Mouse (Mus musculus) large intestine, adult 2 months (tissue): Measurements from ENCODE around the gene Ppl. TPM values are rescaled to one million over a fixed set of nuclear protein-coding genes. Genes with fewer than 3 reads are reported as not detected.

Source experiments
- DNase-seq: peaks from one replicate; pipeline ENCODE4 v3.0.0-alpha.2; 2012; ENCODE audit warnings: low read depth, low spot score
- WGBS: fragments of 180-500 bp; shearing (Covaris S2); methylation state at CpG from one replicate; pipeline ENCODE4 v1.1.7; 2018; 5-methylcytosine and 5-hydroxymethylcytosine counted together
- polyA plus RNA-seq: library from polyadenylated mRNA; depleted of rRNA; stranded (reverse); fragments of >200 nt; gene quantifications from 2 replicates; pipeline ENCODE4 v1.2.3, GENCODE M21; 2012

Ppl gene
- polyA plus RNA-seq, 1 experiment = 0.86 TPM

- 5% methylated on average over 25 of the region's 25 CpGs for WGBS
- DNase-seq = no peak
Measured at GRCm38 (mm10) chr16:5131251-5131922, 834 bp downstream of the Ppl start.

GRCm38 (mm10) chr16:5130766-5131165 lies 1.5 kb downstream of the Ppl start:
- 64% methylated on average over 4 of the region's 4 CpGs for WGBS
- no peak for DNase-seq

DNA sequence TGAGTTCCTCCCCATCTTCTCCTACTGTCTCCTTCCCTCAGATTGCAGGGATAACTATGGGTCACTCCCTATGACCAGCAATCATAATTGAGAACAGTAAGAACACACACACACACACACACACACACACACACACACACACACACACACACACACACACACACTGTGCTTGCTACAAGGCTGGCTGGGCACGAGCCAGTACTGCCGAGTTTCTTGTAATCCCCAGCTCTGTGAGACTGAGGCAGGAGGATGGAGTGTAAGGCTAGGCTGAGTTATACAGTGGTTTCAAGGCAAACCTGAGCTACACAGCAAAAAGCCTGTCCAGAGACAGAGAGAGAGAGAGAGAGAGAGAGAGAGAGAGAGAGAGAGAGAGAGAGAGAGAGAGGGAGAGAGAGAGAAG lies 2.0 kb downstream of the Ppl start:
- 59% methylated on average over 2 of the region's 2 CpGs for WGBS
- DNase-seq = no peak

- WGBS = 59% methylated on average over 6 of the region's 6 CpGs
- DNase-seq = no peak
Measured at GRCm38 (mm10) chr16:5123476-5123875, 8.7 kb downstream of the Ppl start.

- 75% methylated on average over 4 of the region's 4 CpGs for WGBS
Measured at GRCm38 (mm10) chr16:5119845-5120244, 12.4 kb downstream of the Ppl start.

GRCm38 (mm10) chr16:5119385-5119784 lies 12.8 kb downstream of the Ppl start:
- 56% methylated on average over 4 of the region's 4 CpGs for WGBS
- no peak for DNase-seq

More at GRCm38 (mm10) chr16:5119845-5120244, 12.4 kb downstream of the Ppl start:
- DNase-seq = no peak

- WGBS = 79% methylated on average over 2 of the region's 2 CpGs
Measured at GRCm38 (mm10) chr16:5113582-5113981, 18.6 kb downstream of the Ppl start.

DNA sequence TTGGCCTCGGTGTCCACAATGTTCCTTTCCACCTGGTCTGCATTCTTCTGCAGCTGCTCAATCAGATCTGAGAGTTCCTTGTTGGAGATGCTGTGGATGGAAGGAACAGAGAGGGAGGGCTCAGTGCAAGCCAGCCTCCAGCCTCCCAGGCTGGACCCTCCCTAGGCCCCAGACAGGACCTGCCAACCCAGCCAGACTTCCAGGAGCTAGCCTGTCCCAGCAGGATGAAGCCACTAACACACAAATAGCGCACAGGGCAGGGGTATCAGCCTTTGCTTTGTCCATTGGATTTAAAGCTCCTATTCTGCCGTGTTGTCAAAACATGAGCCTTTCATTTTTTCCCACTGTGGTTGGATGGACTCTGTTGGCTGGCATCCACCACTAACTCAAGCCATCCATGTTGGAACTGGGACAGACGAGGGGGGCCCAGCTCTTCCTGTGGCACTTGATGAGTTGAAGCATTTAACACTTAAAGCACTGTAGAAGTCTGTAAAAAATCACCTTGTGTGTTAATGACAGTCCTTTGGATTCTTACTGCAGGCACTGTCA lies 19.1 kb downstream of the Ppl start:
- DNase-seq = no peak
- WGBS = 73% methylated on average over 4 of the region's 4 CpGs

More at GRCm38 (mm10) chr16:5113582-5113981, 18.6 kb downstream of the Ppl start:
- DNase-seq = no peak

DNA sequence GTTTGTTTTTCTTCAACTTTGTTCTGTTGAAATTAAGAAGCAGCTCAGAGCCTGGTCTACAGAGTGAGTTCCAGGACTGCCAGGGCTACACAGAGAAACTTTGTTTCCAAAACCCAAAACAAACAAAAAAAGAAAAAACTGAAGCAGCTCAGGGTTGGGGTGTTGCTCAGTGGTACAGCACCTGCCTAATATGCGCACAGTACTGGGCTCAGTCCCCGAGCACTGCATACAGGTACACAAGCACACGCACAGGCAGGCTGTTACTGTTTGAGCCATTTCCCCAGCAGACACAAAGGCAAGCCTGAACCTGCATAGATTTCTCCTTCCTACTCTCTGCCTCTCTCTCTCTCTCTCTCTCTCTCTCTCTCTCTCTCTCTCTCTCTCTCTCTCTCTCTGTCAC lies 21.2 kb downstream of the Ppl start:
- 88% methylated on average over 3 of the region's 3 CpGs for WGBS
- no peak for DNase-seq

DNA sequence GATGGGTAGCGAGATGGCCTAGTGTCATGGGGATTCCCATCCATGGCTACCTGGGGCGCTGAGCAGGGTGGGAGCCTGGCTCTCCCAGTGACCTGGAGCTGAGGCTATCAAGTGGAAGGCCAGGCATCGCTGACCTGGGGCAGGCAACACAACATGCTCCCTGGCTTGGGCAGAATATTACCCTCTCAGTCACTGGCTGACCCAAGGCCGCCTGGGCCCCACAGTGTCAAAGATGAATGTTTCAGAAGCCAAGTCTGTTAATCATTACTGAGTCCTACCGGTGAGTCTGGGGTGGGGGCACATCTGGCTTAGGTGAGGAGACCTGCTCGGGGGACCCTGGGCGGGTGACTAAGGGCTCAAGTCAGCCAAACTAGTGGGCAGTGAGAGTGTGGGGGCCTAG lies 22.3 kb downstream of the Ppl start:
- no peak for DNase-seq
- 61% methylated on average over 7 of the region's 7 CpGs for WGBS

DNA sequence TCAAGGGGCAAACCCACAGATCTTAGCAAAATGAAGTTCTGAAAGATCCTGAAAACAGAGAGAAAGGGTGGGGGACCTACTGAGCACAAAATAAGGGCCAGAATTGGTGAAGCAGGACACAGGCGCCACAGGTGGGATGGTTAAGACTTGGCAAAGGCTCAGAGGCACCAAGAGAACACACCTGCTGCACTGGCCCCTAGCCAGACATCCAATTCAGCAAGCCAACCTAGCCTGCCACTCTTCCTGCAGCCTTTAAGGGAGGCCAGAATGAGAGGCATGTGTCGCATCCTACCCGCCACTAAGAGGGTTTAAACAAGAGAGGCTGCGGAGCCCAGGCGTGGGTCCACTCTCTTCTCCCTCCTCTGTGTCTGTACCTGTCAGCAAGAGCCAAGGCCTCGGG lies 31.2 kb downstream of the Ppl start:
- DNase-seq = no peak
- WGBS = 68% methylated on average over 6 of the region's 6 CpGs

GRCm38 (mm10) chr16:5096504-5096903 lies 35.7 kb downstream of the Ppl start:
- WGBS = 92% methylated on average over 8 of the region's 8 CpGs
- no peak for DNase-seq

DNA sequence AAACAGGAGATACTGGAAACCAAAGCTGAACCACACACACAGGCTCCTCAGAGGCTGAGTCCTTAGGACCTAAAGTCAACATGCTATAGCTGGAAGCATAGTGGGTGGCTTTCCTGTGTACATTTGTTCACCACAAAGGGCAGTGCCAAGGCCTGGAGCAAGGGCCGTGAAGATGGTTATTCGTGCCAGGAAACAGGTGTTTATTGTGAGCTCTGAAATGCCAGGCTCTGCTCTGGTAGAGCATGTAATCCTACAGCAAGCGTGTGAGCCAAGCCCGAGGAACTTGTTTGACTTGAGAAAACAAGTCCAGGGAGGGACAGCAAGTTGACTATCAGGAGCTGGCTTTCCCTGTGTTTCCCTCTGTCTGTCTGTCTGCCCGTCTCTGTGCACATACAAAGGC lies 38.9 kb downstream of the Ppl start:
- WGBS = 51% methylated on average over 5 of the region's 5 CpGs
- DNase-seq = no peak

DNA sequence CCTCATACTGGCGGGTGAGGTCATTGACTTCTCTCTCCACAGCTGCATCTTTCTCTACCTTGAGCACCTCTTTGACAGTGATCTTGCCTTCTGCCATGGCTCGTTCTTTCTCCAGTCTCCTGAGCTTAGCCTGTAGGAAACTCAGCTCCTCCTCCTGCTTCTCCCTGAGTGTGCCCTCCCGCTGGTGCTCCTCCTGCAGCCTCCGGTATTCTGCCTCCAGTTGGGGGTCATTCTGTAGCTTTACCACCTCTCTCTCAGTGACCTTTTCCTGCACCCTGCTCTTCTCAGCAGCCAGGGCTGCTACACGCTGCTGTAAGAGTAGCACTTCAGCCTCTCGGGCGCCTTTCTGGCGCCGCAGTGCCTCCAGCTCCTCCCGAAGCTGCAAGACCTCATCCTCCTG lies 43.2 kb downstream of the Ppl start:
- 74% methylated on average over 10 of the region's 10 CpGs for WGBS
- no peak for DNase-seq

DNA sequence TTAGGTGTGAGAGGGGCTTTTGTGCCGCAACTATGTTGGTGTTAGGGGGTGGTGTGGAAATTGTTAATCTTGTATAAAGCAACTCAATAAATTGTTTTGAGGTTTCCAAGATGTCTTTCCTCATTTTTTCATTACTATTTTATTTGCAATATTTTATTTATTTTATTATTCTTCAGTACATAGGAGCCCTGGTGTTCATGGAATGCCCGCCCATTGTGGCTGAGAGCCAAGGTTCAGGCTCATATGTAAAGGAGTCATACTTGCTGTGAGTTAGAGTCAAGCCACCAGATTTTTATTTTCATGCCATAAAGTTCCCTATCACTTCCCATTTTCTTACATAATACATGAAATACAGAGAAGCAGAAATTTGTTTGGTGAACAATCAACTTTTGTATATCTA lies 46.0 kb downstream of the Ppl start:
- WGBS = 95% methylated on average over 2 of the region's 2 CpGs
- DNase-seq = no peak

GRCm38 (mm10) chr16:5085196-5085595 lies 47.0 kb downstream of the Ppl start:
- WGBS = 79% methylated on average over 4 of the region's 4 CpGs
- DNase-seq = no peak

GRCm38 (mm10) chr16:5074341-5074740 lies 57.9 kb downstream of the Ppl start:
- DNase-seq = no peak
- WGBS = 87% methylated on average over 5 of the region's 5 CpGs

DNA sequence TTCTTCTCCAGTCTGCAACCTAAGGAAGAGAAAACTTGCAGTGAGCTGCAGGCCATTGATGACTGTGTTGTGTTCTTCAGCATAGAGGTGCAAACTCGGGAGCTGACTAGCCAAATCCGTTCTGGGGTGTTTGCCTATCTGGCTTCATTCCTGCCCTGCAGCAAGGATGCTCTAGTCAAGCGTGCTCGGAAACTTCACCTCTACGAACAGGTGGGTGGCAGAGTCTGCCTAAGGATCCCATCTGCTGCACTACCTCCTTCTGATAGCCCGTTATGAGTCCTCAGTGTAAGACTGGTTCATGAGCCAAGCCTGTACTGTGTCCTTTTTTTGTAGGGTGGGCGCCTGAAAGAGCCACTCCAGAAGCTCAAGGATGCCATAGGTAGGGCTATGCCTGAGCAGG lies 60.2 kb downstream of the Ppl start:
- 95% methylated on average over 7 of the region's 7 CpGs for WGBS
- DNase-seq = no peak

DNA sequence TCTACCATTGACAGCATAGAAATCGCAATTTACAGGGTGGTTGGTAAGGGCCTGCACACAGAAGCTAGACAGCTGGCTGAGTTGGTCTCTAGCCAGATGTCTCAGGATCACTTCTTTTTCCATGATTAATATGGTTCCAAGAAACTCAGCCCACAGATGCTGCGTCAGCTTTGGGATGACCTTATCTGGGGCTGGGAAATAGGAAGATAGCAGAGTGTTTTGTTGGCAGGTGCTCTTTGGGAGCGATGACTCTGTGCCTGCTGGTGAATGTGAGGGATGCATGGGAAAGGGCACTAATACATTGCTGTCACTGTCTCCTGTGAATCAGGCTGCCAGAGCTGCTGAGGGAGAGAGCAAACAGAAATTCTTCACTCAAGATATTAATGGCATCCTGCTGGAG lies 61.9 kb downstream of the Ppl start:
- DNase-seq = no peak
- WGBS = 81% methylated on average over 3 of the region's 3 CpGs

DNA sequence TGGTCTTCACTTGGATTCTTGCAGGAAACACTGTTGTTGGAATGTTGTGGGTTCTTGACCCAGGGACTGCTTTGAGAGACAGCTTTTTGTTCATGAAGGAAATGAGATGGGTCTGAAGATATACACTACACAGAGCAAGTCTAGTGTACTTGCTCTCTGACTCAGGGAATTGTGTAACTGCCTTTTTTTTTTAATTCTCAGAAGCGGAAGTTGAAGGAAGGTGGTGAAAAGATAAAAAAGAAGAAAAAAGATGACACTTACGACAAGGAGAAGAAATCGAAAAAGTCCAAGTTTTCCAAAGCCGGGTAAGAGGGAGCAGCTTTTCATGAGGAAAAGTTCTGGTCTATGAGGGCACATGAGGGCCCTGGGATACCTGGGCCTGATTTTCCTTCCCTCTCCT lies 68.7 kb downstream of the Ppl start:
- DNase-seq = no peak
- 94% methylated on average over 4 of the region's 4 CpGs for WGBS

DNA sequence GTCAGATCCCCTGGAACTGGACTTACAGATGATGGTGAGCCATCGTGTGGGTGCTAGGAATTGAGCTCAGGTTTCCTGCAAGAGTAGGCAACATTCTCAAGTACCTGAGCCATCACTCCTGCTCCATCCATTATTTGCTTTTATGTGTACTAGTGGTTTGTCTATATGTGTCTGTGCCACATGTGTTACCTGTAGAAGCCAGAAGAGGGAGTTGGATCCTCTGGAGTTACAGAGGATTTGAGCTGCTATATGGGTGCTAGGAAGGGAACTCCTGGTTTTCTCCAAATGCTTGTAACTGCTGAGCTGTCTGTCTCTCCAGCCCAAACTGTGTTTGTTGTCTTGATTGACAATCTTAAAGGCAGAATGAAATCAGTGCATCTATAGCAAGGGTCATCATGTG lies 74.1 kb downstream of the Ppl start:
- WGBS = 91% methylated on average over 1 of the region's 1 CpGs
- no peak for DNase-seq
